Mouse (Mus musculus): Measurements from ENCODE around the gene Nfkbie. TPM values are rescaled to one million over a fixed set of nuclear protein-coding genes. Genes with fewer than 3 reads are reported as not detected.
A peak's percentile ranks its signal among the peaks of the same experiment; 100 is the strongest.

The Nfkbie gene
- polyA plus RNA-seq, 1 experiment from 2014 or later: 6.8 TPM

GRCm38 (mm10) chr17:45565103-45565502, 9.6 kb downstream of the Nfkbie start:
- WGBS: 95% methylated on average over 11 of the region's 11 CpGs
- Histone ChIP-seq H3K4me1 (peaks cover 28% of the 10 kb centered on the region), H3K4me2 (replicated peaks) (peak overlapping the region; percentile 97), H3K36me3 (peaks cover 46% of the 10 kb centered on the region), H3K9ac (replicated peaks) (peak overlapping the region; percentile 85), H3K27ac (replicated peaks) (0 out of 2 replicates have a peak overlapping the region, but pooled peaks have one; percentile 85), H3K27me3 (no peaks in the 10 kb centered on the region), H3K9me3 (no peaks in the 10 kb centered on the region), H3K4me3 (peak overlapping the region; percentile 73)
- no peak for ATAC-seq (ENCODE audit: low FRiP score, low read depth)

DNA sequence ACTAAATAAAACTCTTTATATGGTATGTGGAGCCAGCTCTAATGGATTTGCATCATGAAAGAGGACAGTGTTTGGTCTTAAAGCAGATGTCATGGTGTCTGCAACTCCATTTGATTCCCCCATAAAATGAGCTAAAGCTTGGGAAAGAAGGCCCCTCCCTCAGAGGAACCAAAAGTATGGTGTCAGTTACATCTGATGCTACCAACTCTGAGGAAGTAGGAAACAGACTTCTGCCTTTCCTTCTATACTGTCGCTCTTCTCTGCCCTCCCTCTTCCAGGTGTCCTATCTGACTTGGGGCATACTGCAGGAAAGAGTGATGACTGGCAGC, 10.5 kb downstream of the Nfkbie start:
- H3K27ac ChIP-seq (replicated peaks): 0 out of 2 replicates have a peak overlapping the region, but pooled peaks have one; percentile 15
- no peak for ATAC-seq (ENCODE audit: low FRiP score, low read depth)
- 95% methylated on average over 1 of the region's 1 CpGs for WGBS
- no peak overlapping the region for H3K4me2 ChIP-seq (replicated peaks)
- H3K4me3 ChIP-seq: no peak overlapping the region
- H3K27me3 ChIP-seq: no peaks in the 10 kb centered on the region
- H3K36me3 ChIP-seq: peaks cover 55% of the 10 kb centered on the region
- no peak overlapping the region for H3K9ac ChIP-seq (replicated peaks)
- H3K9me3 ChIP-seq: no peaks in the 10 kb centered on the region
- H3K4me1 ChIP-seq: peaks cover 32% of the 10 kb centered on the region

- Histone ChIP-seq H3K4me3 (no peak overlapping the region; the same call in 1 of the 2 replicates), H3K27me3 (no peaks in the 10 kb centered on the region), H3K9ac (replicated peaks) (no peak overlapping the region), H3K27ac (replicated peaks) (peak overlapping the region; percentile 64), H3K36me3 (peaks cover 60% of the 10 kb centered on the region), H3K4me1 (peaks cover 37% of the 10 kb centered on the region), H3K4me2 (replicated peaks) (no peak overlapping the region), H3K9me3 (no peaks in the 10 kb centered on the region)
- ATAC-seq (ENCODE audit: low FRiP score, low read depth): no peak
- WGBS: 73% methylated on average over 18 of the region's 18 CpGs
Measured at GRCm38 (mm10) chr17:45566360-45567161, 11.1 kb downstream of the Nfkbie start.

- no peak overlapping the region for H3K4me3 ChIP-seq
- peaks cover 62% of the 10 kb centered on the region for H3K36me3 ChIP-seq
- ATAC-seq (ENCODE audit: low FRiP score, low read depth): no peak
- H3K9me3 ChIP-seq: no peaks in the 10 kb centered on the region
- no peak overlapping the region for H3K9ac ChIP-seq (replicated peaks)
- peaks cover 41% of the 10 kb centered on the region for H3K4me1 ChIP-seq
- H3K27ac ChIP-seq (replicated peaks): peak overlapping the region; percentile 64
- no peak overlapping the region for H3K4me2 ChIP-seq (replicated peaks)
- 30% methylated on average over 4 of the region's 4 CpGs for WGBS
- H3K27me3 ChIP-seq: no peaks in the 10 kb centered on the region
Measured at GRCm38 (mm10) chr17:45567162-45567601, 11.7 kb downstream of the Nfkbie start.

DNA sequence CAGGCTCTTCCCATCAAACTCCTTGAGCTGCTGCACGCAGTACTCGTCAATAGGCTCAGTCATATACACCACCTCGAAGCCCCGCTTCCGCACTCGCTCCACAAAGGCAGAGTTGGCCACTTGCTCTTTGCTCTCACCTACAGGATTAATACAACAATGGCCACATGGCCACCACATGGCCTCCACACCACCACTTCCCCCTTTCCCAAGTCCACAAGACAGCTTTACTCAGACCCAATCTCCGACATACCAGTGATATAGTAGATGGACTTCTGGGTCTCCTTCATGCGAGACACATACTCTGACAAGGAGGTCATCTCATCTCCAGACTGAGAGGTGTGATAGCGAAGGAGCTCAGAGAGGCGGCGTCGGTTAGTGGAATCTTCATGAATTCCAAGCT, 13.5 kb downstream of the Nfkbie start:
- ATAC-seq (ENCODE audit: low FRiP score, low read depth): no peak
- no peaks in the 10 kb centered on the region for H3K27me3 ChIP-seq
- H3K27ac ChIP-seq (replicated peaks): 0 out of 2 replicates have a peak overlapping the region, but pooled peaks have one; percentile 15
- H3K4me3 ChIP-seq: no peak overlapping the region
- H3K4me2 ChIP-seq (replicated peaks): no peak overlapping the region
- peaks cover 42% of the 10 kb centered on the region for H3K4me1 ChIP-seq
- H3K9me3 ChIP-seq: no peaks in the 10 kb centered on the region
- H3K9ac ChIP-seq (replicated peaks): no peak overlapping the region
- H3K36me3 ChIP-seq: peaks cover 62% of the 10 kb centered on the region
- 88% methylated on average over 12 of the region's 12 CpGs for WGBS

- H3K36me3 ChIP-seq: peaks cover 62% of the 10 kb centered on the region
- ATAC-seq (ENCODE audit: low FRiP score, low read depth): no peak
- H3K4me3 ChIP-seq: no peak overlapping the region
- H3K9me3 ChIP-seq: no peaks in the 10 kb centered on the region
- no peak overlapping the region for H3K27ac ChIP-seq (replicated peaks)
- H3K9ac ChIP-seq (replicated peaks): no peak overlapping the region
- no peaks in the 10 kb centered on the region for H3K27me3 ChIP-seq
- peaks cover 44% of the 10 kb centered on the region for H3K4me1 ChIP-seq
- 80% methylated on average over 4 of the region's 4 CpGs for WGBS
- no peak overlapping the region for H3K4me2 ChIP-seq (replicated peaks)
Measured at GRCm38 (mm10) chr17:45569999-45570398, 14.5 kb downstream of the Nfkbie start.

- peak; percentile 61 for ATAC-seq (ENCODE audit: low FRiP score, low read depth)
- Histone ChIP-seq H3K36me3 (peaks cover 44% of the 10 kb centered on the region), H3K27me3 (no peaks in the 10 kb centered on the region), H3K9me3 (no peaks in the 10 kb centered on the region), H3K4me3 (peak overlapping the region; percentile 99), H3K4me2 (replicated peaks) (peak overlapping the region; percentile 78), H3K27ac (replicated peaks) (peak overlapping the region; percentile 95), H3K4me1 (peaks cover 34% of the 10 kb centered on the region), H3K9ac (replicated peaks) (peak overlapping the region; percentile 99)
- WGBS: under 1% methylated on average over 57 of the region's 57 CpGs
Measured at GRCm38 (mm10) chr17:45572103-45573086, 16.9 kb downstream of the Nfkbie start.

- H3K27me3 ChIP-seq: no peaks in the 10 kb centered on the region
- H3K9me3 ChIP-seq: no peaks in the 10 kb centered on the region
- peaks cover 36% of the 10 kb centered on the region for H3K36me3 ChIP-seq
- under 1% methylated on average over 41 of the region's 41 CpGs for WGBS
- peaks cover 34% of the 10 kb centered on the region for H3K4me1 ChIP-seq
- peak within 1 kb of the TSS; percentile 99 for H3K4me3 ChIP-seq
- peak within 1 kb of the TSS; percentile 78 for H3K4me2 ChIP-seq (replicated peaks)
- peak; percentile 86 for ATAC-seq (ENCODE audit: low FRiP score, low read depth)
- peak within 1 kb of the TSS; percentile 95 for H3K27ac ChIP-seq (replicated peaks)
- peak within 1 kb of the TSS; percentile 99 for H3K9ac ChIP-seq (replicated peaks)
Measured at GRCm38 (mm10) chr17:45573087-45573779, 17.7 kb downstream of the Nfkbie start, which contains the start of gene Hsp90ab1. Hsp90ab1 (minus strand) TSS chr17:45573271.

GRCm38 (mm10) chr17:45573780-45574123, 18.2 kb downstream of the Nfkbie start:
- Histone ChIP-seq H3K4me2 (replicated peaks) (peak overlapping the region; percentile 78), H3K9me3 (no peaks in the 10 kb centered on the region), H3K9ac (replicated peaks) (peak overlapping the region; percentile 99), H3K4me3 (peak overlapping the region; percentile 99), H3K27ac (replicated peaks) (peak overlapping the region; percentile 95), H3K27me3 (no peaks in the 10 kb centered on the region), H3K4me1 (peaks cover 29% of the 10 kb centered on the region), H3K36me3 (peaks cover 30% of the 10 kb centered on the region)
- WGBS: 0% methylated on average over 18 of the region's 18 CpGs
- ATAC-seq (ENCODE audit: low FRiP score, low read depth): peak; percentile 59

GRCm38 (mm10) chr17:45574129-45574761, 18.7 kb downstream of the Nfkbie start:
- peaks cover 25% of the 10 kb centered on the region for H3K36me3 ChIP-seq
- peak; percentile 44 for ATAC-seq (ENCODE audit: low FRiP score, low read depth)
- H3K27me3 ChIP-seq: no peaks in the 10 kb centered on the region
- 5% methylated on average over 17 of the region's 17 CpGs for WGBS
- H3K4me2 ChIP-seq (replicated peaks): peak overlapping the region; percentile 78
- peak overlapping the region; percentile 95 for H3K27ac ChIP-seq (replicated peaks)
- peak overlapping the region; percentile 99 for H3K4me3 ChIP-seq
- H3K9me3 ChIP-seq: no peaks in the 10 kb centered on the region
- H3K9ac ChIP-seq (replicated peaks): peak overlapping the region; percentile 99
- peaks cover 25% of the 10 kb centered on the region for H3K4me1 ChIP-seq
